Mouse (Mus musculus) spleen, adult 18-20 months (tissue): Measurements from ENCODE around the gene C5ar1.

Experiments
- DNase-seq, 2 experiments: peaks; one replicate each; pipeline ENCODE4 v3.0.0; 2022; ENCODE audit warnings: mixed read lengths in 2 of 2

The C5ar1 gene

GRCm38 (mm10) chr7:16221582-16222272, 37.6 kb downstream of the C5ar1 start, which contains the start of gene Dhx34:
TSS of gene Dhx34 (minus strand) at chr7:16222037.
- peak; percentile 94 to 95 for DNase-seq

GRCm38 (mm10) chr7:16213986-16214385, 45.4 kb downstream of the C5ar1 start:
- no peak for DNase-seq

DNA sequence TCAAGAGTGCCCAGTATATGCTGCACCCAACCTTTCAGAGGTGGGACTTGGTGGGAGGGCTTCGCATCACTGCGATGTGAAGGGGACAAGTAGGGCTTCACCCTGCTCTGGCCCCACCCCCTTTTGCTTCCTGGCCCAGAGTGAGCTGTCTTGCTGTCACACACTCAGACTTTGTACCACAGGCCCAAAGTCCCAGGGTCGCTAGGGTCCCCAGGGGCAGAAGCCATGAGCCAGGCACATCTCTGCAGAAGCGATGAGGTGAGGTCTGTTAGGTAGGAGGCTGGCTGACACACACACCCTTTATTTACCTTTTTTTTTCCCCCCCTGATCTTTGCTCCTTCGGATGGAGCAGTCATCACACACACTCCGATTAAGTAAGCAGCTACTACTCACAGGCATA, 46.1 kb downstream of the C5ar1 start:
- DNase-seq = no peak

GRCm38 (mm10) chr7:16210862-16211365, 48.4 kb downstream of the C5ar1 start:
- DNase-seq = no peak

GRCm38 (mm10) chr7:16208781-16209665, 50.3 kb downstream of the C5ar1 start:
- no peak for DNase-seq

- no peak for DNase-seq
These were observed 51.8 kb downstream of the C5ar1 start for GRCm38 (mm10) chr7:16207496-16207895.

- DNase-seq = no peak
These were observed 52.3 kb downstream of the C5ar1 start for GRCm38 (mm10) chr7:16207076-16207475.

- DNase-seq = no peak
These were observed 54.5 kb downstream of the C5ar1 start for GRCm38 (mm10) chr7:16204791-16205190.

DNA sequence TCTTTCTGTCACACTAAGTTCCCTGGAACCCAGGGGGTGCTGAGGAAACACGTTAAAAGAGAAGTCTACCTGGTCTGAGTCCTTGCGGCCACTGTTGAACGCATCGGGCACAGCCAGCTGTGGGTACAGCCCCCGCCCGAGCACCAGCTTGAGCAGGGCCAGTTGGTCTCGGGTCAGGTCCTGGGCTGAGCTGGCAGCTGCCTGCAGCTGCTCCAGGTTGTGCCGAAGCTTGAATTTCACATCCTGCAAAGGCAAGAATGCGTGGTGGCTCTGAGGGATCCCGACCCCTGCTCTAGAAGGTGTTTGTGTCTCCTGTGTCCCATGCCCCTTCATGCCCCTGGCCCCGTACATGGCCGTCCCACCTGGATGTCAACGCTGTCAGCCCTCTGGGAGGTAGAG, 55.8 kb downstream of the C5ar1 start:
- DNase-seq = no peak

GRCm38 (mm10) chr7:16202756-16203504, 56.4 kb downstream of the C5ar1 start:
- no peak for DNase-seq

DNA sequence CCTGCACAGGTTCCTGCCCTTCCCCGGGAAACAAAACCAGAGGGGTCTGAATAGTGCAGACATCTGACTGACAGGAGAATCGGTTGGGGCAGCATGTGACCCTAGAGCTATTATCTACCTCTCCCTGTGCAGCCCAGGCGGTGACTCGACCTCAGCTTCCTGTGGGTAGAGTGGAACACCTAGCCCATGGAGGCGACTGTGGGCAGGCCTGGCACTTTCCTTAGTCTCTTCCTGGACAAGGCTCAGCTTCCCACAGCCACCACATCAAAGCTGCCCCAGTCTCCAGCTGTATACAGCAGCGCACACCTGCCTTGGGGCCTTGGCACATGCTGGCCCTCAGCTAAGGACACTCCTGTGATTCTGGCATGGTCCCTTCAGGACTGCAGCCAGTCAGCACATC, 58.2 kb downstream of the C5ar1 start:
- no peak for DNase-seq

- no peak for DNase-seq
These were observed 60.8 kb downstream of the C5ar1 start for GRCm38 (mm10) chr7:16198540-16198939.

- DNase-seq = peak; percentile 43 to 49
These were observed 62.2 kb downstream of the C5ar1 start for GRCm38 (mm10) chr7:16197166-16197565.
